Mouse (Mus musculus): ENCODE data around the gene Nt5e.

- TF ChIP-seq CTCF (IDR thresholded peaks at IDR 0.05; ENCODE audit: borderline replicate concordance, insufficient read depth, low read depth, low read length) (no peak), POLR2A (IDR thresholded peaks at IDR 0.05; ENCODE audit: borderline replicate concordance, insufficient read depth, low read length) (no peak)
Measured at GRCm38 (mm10) chr9:88342701-88343100, 15.7 kb downstream of the Nt5e start.
